Mouse (Mus musculus): ENCODE data around the gene P2ry12.
A peak's percentile ranks its signal among the peaks of the same experiment; 100 is the strongest.

Gene P2ry12

DNA sequence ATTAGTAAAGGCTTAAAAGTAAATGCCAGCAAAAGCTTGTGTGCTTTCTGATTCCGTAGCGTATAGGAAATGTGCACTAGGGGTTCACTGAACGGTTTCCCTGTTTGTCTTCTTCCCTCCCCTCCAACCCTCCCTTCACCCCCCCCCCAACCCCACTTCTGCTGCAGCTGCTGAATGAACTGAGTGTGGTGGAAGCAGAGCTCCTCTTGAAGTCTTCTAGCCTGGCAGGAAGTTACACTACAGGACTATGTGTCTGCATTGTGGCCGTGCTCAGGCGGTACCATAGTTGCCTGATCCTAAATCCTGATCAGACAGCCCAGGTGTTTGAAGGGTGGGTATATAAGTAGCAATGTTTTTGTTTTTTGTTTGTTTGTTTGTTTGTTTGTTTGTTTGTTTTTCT lies 27.8 kb downstream of the P2ry12 start:
- DNase-seq (ENCODE audit: extremely low spot score, low spot score), result no peak

DNA sequence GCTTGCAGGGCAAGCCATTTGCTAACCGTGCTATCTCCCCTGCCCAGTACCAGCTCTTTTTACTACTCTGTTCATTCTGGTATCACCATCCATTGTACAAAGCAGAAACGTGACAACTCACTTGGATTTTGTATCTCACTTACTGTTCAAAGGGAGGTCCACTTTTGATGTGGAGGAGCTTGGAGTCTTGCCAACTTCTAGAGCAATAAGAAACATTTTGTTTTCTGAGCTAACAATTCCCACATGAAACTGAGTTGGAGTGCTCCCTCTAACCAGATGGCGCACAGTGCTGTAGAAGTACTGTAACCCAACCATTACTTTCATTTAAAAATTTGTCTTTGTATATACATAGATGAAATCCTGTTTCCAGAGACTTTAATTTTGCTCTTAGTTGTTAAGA lies 31.8 kb downstream of the P2ry12 start:
- DNase-seq (ENCODE audit: extremely low spot score, low spot score), result no peak

DNA sequence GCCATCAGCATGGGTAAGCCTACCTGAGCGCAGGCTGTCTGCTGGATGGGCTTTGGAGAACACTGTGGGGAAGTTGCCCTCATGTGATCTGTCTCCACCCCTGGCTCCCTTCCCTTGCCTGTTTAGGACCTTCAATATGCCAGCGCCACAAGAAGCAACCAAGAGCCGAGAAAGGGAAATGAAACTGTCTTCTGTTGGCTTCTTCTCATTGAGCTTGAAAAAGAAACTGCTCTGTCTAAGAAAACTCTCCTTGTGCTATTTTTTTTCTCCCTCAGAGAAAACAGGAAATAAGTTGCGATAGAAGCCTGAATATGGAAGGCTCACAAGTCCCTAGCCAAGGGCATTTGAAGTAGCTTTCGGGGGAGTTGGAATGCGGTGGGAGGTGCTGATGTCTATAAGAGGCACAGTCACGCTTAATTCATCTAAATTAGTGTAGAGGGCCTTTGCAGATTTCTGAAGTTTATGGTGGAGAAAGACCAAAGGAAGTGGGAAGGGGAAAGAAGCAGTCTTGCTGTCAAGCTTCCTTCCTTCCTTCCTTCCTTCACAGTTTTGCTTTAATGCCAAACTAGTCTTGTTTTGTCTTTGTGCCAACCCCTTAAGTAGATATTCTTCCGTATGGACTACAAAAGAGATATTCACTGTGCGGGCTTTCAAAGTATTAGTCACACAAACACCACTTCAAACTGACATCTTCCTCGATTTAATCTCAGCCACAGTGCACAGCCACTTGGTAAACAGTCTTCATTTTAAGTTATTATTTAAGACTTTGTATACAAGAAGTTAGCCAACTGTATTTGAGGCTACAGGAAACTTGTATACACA lies 33.7 kb downstream of the P2ry12 start:
- DNase-seq (ENCODE audit: extremely low spot score, low spot score), result no peak

DNA sequence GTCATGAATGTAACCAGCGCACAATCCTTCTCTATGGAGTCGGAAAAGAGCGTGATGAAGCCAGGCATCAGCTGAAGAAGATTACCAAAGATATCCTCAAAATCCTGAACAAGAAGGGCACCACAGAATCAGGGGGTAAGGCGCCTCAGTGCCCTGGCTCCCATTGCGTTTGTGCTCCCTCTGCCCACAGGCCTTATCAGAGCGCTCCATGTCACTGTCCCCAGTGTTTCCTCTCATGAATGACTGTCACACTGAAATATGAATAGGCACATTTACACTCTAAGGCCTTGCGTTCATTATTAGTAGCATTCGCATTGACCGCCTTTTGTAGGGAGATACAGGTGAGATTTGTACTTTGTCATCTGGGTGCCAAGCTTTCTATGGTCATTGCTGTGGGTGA lies 35.0 kb downstream of the P2ry12 start:
- DNase-seq (ENCODE audit: extremely low spot score, low spot score), result no peak

DNA sequence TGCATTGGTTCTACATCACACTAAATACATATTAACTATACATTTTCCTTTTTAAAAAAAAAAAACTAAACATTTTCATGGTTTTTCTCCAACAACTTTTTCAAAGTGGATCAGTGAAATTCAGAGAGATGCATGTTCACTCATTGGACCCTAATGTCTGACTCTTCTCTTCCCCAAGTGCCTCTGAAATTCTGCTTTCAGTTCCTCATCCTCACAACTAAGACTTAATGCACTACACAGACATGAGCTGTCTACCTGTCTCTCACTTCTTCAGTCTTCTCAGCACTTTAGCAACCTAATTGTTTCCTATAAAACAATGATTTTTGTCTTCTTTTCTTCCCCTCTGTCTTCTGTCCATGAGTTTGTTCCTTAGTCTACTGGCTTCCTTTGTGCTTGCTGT lies 37.3 kb downstream of the P2ry12 start:
- DNase-seq (ENCODE audit: extremely low spot score, low spot score), result no peak

DNA sequence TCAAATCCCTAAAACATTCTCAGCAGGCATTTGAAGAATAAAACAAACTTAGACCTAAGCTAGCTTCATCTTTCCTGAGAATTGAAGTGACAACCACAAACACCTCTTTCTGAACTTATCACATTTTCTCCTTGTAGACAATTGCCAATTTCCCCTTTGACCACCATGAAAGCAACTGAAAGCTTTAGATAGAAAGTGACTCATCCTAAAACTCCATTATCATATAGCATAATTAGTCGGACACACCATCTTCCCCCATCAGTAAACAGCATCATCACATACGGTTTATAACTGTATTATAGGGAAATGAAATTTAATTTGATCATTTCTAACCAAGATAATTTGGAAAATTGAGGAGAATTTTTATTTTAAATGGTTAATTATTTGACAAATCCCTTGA lies 40.4 kb downstream of the P2ry12 start:
- DNase-seq (ENCODE audit: extremely low spot score, low spot score), result no peak

DNA sequence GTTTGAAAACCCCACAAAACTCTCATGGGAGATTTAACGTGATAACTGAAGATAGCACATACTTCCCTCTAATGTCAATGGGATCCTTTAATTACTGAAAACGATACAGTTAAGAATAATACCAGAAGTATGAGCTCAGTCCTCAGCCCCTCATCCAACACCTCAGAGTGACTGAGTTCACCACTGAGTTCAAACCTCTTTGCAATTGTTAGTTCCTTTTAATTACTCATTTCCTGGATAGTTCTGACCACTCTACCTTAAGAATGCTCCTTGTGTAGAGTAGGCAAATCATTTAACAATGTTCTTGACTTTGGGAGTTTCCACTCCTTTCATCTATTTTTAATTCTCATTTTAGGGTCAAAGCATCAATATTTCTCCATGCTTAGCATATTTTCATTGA lies 43.3 kb downstream of the P2ry12 start:
- DNase-seq (ENCODE audit: extremely low spot score, low spot score), result no peak

DNA sequence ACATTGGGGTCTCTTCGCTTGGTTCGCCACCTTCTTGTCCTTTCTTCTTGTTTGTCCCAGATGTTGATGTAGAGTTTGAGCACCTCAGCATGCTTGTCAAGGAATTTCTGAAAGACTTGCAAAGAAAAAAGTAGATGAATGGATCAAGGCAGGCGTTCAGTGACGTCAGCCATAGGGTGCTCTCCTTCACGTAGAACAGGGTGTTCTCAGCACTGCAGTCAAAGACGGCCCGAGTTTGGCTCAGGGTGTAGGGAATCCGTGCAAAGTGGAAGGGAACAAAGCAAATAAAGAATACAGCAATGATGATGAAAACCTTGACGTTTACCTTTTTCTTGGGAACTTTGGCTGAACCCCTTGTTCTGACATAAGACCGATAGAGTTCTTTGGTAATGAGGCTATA lies 45.5 kb downstream of the P2ry12 start:
- no peak for DNase-seq (ENCODE audit: extremely low spot score, low spot score)

DNA sequence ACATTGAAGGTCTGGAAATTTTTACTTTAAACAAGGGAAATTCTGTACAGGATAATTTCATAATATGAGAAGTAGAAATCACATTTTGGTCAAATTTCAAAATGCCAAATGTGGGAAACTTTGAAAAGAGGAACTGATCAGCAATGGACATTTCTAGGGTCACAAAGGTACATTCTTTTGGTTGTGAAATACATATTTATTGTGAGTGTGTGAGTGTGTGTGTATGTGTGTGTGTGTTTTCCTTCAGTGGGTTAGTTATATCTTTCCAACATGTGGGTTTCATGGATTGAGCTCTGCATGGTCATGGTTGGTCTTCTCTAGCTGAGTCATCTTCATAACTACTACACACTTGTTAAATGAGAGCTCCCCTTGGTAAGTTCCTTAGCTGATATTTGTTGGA lies 50.3 kb downstream of the P2ry12 start:
- DNase-seq (ENCODE audit: extremely low spot score, low spot score), result no peak

DNA sequence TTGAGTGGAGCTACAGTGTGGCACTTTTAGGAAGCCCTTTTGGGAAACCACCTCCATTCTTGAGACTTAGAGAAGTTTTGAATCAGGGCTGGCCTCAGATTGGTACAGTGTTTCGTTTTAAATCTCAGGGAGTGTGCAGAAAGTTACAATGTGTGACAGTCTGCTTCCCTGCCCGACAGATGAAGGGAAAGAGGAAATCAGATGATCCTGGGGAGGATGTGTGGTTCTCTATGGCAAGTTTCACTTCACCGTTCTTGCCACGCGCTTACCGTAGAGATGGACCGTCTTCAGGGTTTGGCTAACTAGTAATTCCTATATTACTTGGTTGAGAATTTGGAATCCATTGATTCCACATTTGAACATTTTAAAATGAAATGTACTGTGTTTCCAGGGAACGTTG lies 50.9 kb downstream of the P2ry12 start:
- no peak for DNase-seq (ENCODE audit: extremely low spot score, low spot score)

DNA sequence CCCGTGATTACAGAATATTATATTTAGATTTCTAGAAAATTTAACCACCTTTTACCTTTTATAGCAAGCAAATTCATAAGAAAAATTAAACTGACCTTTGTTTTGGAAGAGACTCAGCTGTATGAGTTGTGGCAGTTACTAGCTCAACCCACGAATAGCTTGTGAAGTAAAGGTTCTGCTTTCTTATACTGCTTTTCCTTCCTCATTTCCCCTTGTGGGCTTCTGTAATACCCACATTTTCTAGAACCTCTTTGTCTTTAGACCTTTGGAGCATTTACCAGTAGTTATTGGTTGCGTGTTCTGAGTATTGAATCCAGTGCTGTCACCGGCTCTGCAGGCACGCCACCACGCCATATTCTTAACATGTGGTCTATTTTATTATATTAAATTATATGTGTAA lies 51.9 kb downstream of the P2ry12 start, which contains the start of gene P2ry13:
Gene P2ry13, minus strand, starts transcription at position 156 of the 400 bp plus-strand sequence.
- DNase-seq (ENCODE audit: extremely low spot score, low spot score), result no peak

DNA sequence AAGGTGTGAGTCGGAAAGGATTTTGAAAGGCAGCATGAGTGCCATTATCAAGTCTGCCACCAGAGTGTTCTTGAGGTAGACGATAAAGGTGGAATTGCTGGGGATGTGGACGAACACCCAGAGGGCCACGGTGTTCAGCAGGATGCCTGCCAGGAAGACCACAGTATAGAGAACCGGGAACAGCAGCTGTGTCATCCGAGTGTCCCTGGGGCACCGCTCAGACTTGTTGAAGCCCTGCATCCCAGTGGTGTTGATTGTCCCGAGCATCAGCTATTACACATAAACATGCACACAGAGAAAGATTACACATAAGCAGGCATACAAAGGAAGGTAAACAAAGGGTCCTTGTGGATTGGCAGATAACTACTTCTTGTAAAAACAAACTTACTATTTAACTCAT lies 52.6 kb downstream of the P2ry12 start:
- DNase-seq (ENCODE audit: extremely low spot score, low spot score), result no peak

DNA sequence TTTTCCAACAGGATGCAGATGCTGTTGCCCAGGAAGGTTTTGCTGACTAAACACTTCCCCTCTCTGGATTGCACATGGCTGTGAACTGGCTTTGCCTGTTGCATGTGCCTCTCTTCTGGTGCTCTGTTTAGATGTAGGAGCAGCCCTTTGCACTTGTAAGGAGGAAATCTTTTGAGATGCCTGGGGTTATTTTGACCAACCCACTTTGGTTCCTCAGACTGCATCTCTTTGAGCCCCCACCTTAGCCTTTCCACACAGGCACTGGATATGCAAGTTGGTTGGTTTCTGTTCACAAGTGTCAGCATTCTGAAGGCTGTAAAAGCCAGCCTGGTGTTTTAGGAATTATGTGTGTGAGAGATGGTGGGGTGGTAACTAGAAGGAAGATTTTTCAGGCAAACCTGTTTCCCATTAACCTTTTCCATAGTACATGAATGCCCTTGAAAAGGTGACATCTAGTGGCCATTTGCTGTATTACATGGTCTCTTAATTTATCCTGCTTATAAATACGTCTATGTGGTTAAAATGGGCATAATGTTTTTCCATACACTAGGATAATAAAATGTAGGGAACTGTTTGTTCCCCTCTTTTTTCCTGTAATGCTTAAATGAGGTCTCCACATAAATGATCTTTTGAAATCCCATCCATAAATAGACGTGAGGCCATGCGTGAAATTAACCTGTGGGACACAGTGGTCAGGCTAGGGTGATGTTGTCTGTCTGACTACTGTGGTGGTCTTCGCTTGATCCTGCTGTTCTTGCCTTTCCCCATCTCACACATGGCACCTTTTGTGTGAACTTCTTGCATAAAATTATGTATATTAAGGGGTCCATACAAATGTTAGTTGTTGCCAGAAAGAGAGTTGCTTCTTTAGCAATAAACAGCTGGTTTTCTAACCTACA lies 53.8 kb downstream of the P2ry12 start:
- peak; percentile 26 for DNase-seq (ENCODE audit: extremely low spot score, low spot score)

DNA sequence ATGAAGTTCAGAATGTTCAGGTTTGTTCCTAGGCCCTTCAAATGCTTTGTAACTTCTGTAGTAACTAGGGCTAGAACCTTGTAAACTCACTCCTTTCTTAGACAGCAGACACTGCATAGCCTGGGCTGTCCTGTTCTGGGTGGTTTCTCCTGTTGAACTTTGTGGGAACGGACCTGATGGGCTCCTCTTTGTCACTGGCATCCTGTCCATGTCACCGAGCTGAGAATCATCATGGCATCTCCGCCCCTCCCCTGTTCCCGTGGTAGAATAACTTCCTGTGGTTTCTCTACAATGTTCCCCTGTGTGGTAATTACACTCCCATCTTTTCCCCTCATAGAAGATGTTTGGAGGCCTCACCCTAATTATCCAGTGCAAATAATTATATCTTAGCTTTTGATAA lies 56.7 kb downstream of the P2ry12 start:
- DNase-seq (ENCODE audit: extremely low spot score, low spot score), result no peak

DNA sequence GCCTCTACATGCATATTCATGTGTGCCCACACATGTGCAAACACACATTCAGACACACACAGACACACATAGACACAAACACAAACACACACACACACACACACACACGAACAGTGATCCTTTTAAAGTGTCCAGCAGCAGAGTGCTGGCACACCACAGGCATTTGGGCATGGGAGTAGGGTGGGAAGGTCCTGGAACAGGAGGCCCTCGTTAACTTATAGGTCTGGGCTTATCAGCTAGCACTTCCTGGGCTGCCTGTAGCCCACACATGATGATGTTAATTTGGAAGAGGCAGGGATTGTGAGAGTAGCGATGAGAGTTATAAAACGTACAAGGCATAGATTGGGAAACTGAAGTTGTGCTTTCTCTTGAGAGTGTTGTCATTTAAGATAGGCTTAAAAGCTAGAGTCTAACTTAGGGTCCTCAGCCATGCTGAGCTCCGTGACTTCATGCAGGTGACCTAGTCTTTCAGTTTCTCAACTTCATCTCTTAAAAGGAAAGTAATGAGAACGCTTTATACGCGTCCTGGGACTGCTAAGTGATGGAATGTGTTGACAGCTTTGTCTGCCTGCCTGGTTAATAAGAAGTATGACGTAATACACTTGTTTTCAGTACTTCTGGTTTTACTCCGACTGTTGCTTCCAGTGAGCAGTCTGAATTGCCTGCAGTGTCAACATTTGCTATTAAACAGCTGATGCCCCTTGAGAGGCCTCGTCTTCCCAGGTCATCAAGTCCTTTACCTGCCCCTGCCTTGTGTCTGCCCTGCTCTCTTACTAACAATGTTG lies 57.8 kb downstream of the P2ry12 start:
- no peak for DNase-seq (ENCODE audit: extremely low spot score, low spot score)

DNA sequence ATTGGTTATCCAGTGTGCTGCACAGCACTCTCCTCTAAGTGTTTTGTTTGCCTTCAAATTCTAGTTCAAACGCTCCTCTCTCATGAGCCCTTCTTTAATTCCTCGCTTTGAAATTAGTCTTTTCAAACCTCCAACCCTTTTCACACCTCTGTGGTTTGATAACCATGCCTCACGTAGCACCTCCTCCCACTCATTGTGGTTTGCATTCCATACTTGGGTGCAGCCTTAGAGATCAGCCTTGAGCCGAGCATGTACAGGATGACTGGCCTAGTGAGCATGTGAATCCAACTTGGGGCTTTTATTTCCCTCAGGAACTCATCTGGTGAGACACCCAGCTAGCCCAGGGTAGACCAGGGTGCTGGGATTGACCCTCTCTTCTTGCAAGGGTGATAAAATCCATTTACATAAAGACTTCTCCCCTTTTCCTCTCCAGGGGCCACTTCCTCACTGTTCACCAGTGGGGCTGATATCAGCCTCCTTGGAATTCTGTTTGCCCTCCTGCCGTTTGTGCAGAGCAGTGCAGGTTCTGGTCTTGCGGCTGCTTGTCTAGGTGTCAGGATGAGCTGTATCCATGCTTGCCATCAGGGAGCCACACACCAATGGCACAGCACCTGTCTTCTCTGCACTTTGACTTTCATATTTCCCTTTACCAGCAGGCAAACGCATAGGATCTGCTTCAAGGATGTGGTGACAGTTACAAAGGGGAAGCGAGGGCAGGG lies 58.7 kb downstream of the P2ry12 start:
- DNase-seq (ENCODE audit: extremely low spot score, low spot score), result no peak

DNA sequence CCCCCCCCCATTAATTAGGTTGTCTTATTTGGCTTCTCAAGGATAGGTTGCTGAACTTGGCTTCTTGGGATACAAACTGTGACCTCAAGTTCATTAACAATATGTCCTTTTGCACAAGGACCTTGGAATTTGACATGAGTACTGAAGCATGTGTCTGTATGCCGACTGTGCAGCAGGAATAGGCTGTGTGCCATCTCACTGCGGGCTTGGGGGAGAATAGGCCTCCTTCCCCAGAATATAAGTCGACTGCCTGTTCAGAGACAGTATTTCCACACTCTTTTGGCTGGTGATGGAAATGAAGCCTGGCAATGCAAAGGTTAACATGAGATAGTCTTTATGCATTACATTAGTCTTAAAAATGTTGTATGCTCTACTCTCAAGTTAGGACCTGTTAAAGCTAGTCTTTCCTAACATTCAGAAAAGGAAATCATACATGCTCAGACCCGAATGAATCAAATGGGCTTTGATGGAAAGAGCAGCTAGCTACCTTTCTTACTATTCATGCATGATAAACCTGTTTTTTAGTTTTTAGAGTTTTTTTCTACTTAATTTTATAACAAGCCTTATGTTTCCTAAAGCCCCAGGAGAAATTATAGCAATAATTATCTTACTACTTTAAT lies 65.2 kb downstream of the P2ry12 start:
- no peak for DNase-seq (ENCODE audit: extremely low spot score, low spot score)

DNA sequence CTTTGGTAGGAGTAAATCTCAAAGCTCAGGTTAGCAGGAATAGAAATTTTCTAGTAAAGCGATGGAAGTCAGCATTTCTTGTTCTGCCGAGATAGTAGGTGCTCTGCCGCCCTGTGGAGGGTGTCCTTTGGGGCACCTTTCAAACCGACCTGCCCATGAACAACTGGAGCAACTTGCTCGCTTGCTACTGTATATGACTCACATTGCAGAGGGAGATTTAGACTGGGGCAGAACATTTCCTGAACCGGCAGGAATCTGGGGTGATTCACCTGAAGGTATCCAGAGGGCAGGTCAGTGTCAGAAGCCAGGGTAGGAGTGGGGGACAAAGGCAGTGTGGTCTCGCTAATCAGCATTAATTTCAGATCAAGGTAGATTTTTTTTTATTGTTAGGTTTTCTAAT lies 67.7 kb downstream of the P2ry12 start, which contains the start of gene Gpr87:
Gene Gpr87, minus strand, starts transcription at position 167 of the 400 bp plus-strand sequence.
- DNase-seq (ENCODE audit: extremely low spot score, low spot score), result no peak

DNA sequence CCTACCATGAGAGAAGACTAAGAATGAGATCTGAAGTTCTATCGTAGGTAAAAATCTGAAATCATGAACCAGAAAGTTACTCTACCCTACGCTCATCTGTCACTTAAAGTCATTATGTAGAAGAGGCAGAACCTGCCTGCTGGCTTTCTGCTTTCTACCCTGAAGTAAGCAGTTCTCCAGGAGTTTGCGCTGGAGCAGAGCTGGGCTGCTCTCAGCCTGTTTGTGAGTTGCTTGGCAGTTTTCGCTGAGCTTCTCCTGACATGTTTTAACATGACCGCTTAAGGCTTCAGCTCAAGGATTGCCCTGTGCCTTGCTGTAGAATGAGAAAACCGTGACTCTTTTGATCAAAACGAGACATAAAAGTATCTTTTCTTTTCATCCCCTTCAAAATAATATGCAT lies 68.6 kb downstream of the P2ry12 start:
- DNase-seq (ENCODE audit: extremely low spot score, low spot score), result no peak

DNA sequence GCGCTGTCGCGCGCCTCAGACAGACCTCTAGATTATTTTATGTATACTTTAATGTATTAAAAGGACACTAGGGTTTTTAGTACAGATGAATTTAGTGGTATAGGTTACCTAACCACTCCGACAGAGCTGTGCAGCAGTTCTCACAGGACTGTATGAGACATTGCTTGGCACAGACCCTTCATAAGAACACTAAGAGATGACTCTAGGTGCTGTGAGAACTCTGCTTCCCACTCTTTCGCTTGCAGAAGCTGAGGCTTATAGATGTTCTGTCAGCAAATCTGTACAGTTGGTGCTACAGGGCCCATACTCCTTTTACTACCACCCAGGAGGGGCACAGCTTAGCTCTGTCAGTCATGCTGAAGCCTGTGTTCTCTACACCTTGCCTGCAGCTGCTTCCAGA lies 71.0 kb downstream of the P2ry12 start:
- no peak for DNase-seq (ENCODE audit: extremely low spot score, low spot score)

DNA sequence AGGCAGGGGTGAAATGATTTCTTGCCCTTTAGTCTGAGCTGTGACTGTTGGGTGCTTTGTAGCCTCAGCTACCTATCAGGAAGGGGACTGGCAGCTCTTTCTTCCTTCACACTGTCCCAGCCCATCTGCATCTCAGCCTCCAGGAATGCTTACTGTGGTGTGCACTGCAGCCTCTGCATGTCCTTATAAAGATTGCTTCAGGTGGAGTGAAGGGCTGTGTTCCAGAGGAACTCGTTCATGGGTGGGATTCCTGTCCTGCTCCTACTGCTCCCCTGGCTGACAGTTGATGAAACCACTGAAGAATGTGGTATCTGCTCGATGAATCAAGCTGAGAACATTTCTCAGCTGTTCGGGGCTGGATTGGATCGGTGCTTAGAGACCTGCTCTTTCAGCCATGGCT lies 75.3 kb downstream of the P2ry12 start:
- no peak for DNase-seq (ENCODE audit: extremely low spot score, low spot score)
